Mouse (Mus musculus) adrenal gland, adult 2 months (tissue): ENCODE measurements around the gene Cipc. TPM values are rescaled to one million over a fixed set of nuclear protein-coding genes. Genes with fewer than 3 reads are reported as not detected.

Source experiments
- DNase-seq: peaks from one replicate; pipeline ENCODE4 v3.0.0; 2021
- polyA plus RNA-seq: library from polyadenylated mRNA; depleted of rRNA; stranded (reverse); fragments of >200 nt; gene quantifications from 2 replicates; pipeline ENCODE4 v1.2.3, GENCODE M21; 2012
- total RNA-seq, 2 experiments: library from RNA; stranded (reverse); gene quantifications; 2 replicates each; pipeline ENCODE4 v1.2.3; 2021

The Cipc gene
- total and polyA plus RNA-seq, 3 experiments: 17.9 to 39.8 (median 29.3) TPM

GRCm38 (mm10) chr12:86960138-86960537, 13.3 kb downstream of the Cipc start:
- no peak for DNase-seq

GRCm38 (mm10) chr12:86960791-86961335, 14.0 kb downstream of the Cipc start:
- DNase-seq: no peak

GRCm38 (mm10) chr12:86961589-86962344, 14.9 kb downstream of the Cipc start:
- DNase-seq: no peak

GRCm38 (mm10) chr12:86964278-86965057, 17.6 kb downstream of the Cipc start:
- no peak for DNase-seq

GRCm38 (mm10) chr12:86965237-86965799, 18.5 kb downstream of the Cipc start:
- no peak for DNase-seq

GRCm38 (mm10) chr12:86968468-86969219, 21.8 kb downstream of the Cipc start:
- DNase-seq: no peak

- DNase-seq: no peak
Measured at GRCm38 (mm10) chr12:86969220-86969601, 22.4 kb downstream of the Cipc start.

GRCm38 (mm10) chr12:86971089-86971488, 24.2 kb downstream of the Cipc start:
- no peak for DNase-seq

- peak; percentile 81 for DNase-seq
Measured at GRCm38 (mm10) chr12:86973216-86973615, 26.4 kb downstream of the Cipc start.

GRCm38 (mm10) chr12:86973706-86974105, 26.9 kb downstream of the Cipc start:
- DNase-seq: no peak

GRCm38 (mm10) chr12:86974387-86975288, 27.8 kb downstream of the Cipc start:
- DNase-seq: peak; percentile 65

- no peak for DNase-seq
Measured at GRCm38 (mm10) chr12:86975761-86976160, 28.9 kb downstream of the Cipc start.

GRCm38 (mm10) chr12:86976511-86977168, 29.8 kb downstream of the Cipc start:
- no peak for DNase-seq

- peak; percentile 89 for DNase-seq
Measured at GRCm38 (mm10) chr12:86977833-86978232, 31.0 kb downstream of the Cipc start.

- DNase-seq: no peak
Measured at GRCm38 (mm10) chr12:86981180-86981579, 34.3 kb downstream of the Cipc start.

GRCm38 (mm10) chr12:86983470-86984193, 36.8 kb downstream of the Cipc start:
- DNase-seq: peak; percentile 63

- DNase-seq: peak; percentile 51
Measured at GRCm38 (mm10) chr12:86984194-86984555, 37.3 kb downstream of the Cipc start.

- no peak for DNase-seq
Measured at GRCm38 (mm10) chr12:86986562-86986961, 39.7 kb downstream of the Cipc start.

GRCm38 (mm10) chr12:86988227-86988626, 41.4 kb downstream of the Cipc start:
- DNase-seq: no peak

GRCm38 (mm10) chr12:86989378-86989777, 42.5 kb downstream of the Cipc start:
- no peak for DNase-seq
